Mouse (Mus musculus): ENCODE measurements around the gene Ngf.

Ngf gene

DNA sequence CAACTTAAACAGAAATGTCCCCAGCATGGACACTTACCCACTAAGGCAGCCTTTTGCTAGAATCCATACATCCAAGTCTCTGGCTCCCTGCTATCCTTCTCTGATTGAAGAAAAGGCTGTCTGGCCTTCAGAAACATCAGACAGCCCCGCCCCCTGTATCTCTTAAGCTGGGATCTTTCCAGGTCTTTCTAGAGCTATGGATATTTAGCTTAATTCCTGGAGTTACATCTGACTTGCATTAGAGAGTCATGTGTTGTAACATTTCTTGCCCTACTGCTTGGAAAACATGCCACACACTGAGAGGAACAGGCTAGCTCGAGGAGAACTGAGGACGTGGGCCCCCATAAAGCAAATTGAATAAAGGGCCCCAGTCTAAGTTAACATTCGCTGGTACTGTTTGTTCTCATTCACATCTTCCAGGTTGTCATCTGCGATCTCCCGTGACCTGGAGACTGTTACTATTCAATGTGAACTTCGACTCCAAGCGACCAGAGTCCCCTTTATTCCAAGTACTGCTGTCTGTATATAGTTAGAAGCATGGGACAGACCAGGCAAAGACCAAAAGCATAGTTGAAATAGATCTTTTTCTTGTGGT lies 38.0 kb downstream of the Ngf start:
- in situ Hi-C loops (cut with MboI, MseI) = no loop called here

- in situ Hi-C loops (cut with MboI, MseI) = no loop called here
Measured at GRCm38 (mm10) chr3:102508455-102508854, 38.7 kb downstream of the Ngf start.

DNA sequence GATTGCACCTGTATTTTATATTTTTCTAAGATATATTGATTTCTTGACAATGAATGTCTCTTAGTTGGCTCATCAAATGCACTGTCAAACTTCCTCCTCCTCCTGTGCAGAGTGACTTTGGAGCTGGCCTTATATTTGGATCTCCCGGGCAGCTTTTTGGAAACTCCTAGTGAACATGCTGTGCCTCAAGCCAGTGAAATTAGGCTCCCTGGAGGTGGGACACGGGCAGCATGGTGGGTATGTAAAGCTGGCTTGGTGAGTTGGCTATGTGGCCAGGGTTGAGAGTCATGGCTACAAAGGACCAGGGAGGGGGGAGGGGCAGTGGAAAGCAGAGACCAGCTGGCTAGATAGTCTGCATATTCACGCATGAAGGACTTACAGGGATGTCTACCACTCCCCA lies 39.9 kb downstream of the Ngf start:
- in situ Hi-C loops (cut with MboI, MseI) = no loop called here

- in situ Hi-C loops (cut with MboI, MseI) = no loop called here
Measured at GRCm38 (mm10) chr3:102516937-102517336, 47.2 kb downstream of the Ngf start.

GRCm38 (mm10) chr3:102521061-102521460 lies 51.3 kb downstream of the Ngf start:
- in situ Hi-C loops (cut with MboI, MseI) = no loop called here

GRCm38 (mm10) chr3:102523711-102524110 lies 54.0 kb downstream of the Ngf start:
- in situ Hi-C loops (cut with MboI, MseI) = no loop called here

- in situ Hi-C loops (cut with MboI, MseI) = no loop called here
Measured at GRCm38 (mm10) chr3:102524951-102525350, 55.2 kb downstream of the Ngf start.

DNA sequence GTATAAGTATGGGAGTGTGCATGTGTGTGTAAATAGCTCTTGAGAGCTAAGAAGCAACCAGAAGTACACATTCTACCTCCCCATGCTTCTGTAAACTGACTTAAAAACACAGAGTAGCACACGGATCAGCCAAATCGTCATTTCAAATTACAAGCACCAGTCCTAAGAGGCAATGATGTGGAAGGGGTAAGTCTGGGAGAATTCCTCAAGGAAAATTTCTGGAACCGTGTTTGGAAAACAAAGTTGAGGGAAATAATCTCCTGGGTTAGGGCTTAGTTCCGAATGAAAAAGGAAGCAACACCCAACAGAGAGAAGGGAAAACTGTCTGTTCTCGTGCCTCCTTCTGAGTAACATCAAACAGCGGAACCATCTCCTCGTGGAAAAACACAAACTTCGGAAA lies 56.1 kb downstream of the Ngf start:
- in situ Hi-C loops (cut with MboI, MseI) = no loop called here

GRCm38 (mm10) chr3:102526481-102526880 lies 56.8 kb downstream of the Ngf start:
- in situ Hi-C loops (cut with MboI, MseI) = no loop called here

GRCm38 (mm10) chr3:102534744-102535143 lies 65.0 kb downstream of the Ngf start:
- in situ Hi-C loops (cut with MboI, MseI) = no loop called here

- in situ Hi-C loops (cut with MboI, MseI) = no loop called here
Measured at GRCm38 (mm10) chr3:102543646-102544045, 73.9 kb downstream of the Ngf start.

- in situ Hi-C loops (cut with MboI, MseI) = no loop called here
Measured at GRCm38 (mm10) chr3:102547536-102547935, 77.8 kb downstream of the Ngf start.

GRCm38 (mm10) chr3:102553935-102554670 lies 84.4 kb downstream of the Ngf start:
- in situ Hi-C loops (cut with MboI, MseI) = no loop called here

DNA sequence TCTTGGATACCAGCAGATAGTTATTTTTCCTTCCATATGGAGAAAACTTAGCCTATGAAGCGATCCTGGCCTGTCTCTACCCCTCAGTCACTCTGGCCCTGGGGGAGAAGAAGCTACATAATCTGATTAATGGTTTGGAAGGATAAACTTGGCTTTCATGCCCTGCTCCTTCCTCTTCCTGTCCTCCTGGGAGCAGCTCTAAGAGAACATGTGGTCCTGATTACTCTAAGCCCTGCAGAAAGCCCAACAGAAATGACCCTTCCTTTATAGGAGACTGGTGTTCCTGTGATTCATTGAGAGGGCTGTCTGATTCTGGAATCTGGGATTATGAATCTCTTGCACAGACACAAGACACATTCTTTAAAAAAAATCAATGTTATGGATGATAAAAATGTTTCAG lies 86.4 kb downstream of the Ngf start:
- in situ Hi-C loops (cut with MboI, MseI) = no loop called here

DNA sequence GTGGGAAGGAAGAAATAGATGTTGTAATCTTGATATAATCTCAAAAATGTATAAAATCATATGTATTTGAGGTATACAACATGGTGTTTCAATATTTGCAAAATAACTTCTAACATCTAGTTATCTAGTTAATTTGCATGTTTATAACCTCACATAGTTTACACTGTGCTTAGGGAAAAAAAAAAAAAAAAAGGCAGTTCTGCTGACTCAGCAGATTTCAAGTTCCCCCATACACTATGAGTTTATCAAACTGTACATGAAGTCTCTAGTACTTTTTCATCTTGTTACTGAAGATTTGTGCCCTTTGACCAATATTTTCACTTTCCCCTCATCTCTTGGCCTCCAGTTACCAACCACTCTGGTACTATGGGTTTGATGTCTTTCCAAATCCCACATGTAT lies 86.9 kb downstream of the Ngf start:
- in situ Hi-C loops (cut with MboI, MseI) = no loop called here
